Mouse (Mus musculus): Measurements from ENCODE around the gene Polr2l. TPM values are rescaled to one million over a fixed set of nuclear protein-coding genes. Genes with fewer than 3 reads are reported as not detected.

Polr2l gene
- polyA plus RNA-seq (2012; rRNA removed): 23.0 and 24.7 TPM in 2 replicates

GRCm38 (mm10) chr7:141475011-141475804 lies at the start of gene Polr2l, which contains the start of gene Tspan4:
Polr2l (minus strand) TSS chr7:141475132.
Tspan4 (plus strand) TSS chr7:141475240.

GRCm38 (mm10) chr7:141467230-141468030 lies 7.5 kb downstream of the Polr2l start, which contains the start of gene Cd151:
Cd151 (plus strand) TSS chr7:141467392.

DNA sequence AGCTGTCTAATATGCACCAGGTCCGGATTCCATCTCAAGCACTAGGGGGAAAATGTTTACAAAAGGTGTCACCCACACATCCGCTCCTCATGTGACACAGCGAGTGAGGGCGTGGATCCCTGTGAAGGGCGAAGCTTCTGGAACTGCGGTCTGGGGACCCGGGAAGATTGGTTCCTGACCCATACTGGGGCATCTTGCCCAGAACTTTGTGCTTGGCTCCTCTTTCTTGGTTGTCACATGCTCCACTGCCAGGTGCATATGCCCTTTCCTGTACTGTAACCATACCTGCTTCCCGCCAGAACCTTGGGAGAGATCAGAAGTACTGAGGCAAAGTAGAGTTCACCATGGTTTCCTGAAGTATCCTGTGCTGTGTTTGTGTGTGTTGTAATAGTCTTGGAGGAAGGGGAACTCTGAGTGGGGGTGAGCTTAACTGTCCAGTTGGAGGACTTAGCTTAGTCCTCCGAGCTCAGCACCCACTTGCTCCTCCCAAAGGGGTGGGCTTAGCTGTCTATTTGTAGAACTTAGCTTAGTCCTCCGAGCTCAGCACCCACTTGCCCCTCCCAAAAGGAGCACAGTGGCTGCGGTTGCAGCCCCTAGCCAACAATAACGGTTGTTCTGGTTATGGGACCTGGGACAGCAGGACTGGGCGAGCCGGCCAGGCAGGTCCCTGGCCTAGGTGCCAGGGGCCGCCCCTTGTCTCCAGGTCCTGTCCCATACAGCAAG lies 14.4 kb downstream of the Polr2l start, which contains the start of gene Cracr2b:
Gene Cracr2b (plus strand): TSS at position 704 of the 723 bp plus-strand sequence.

GRCm38 (mm10) chr7:141454967-141455551 lies 19.9 kb downstream of the Polr2l start, which contains the start of gene Pnpla2:
Pnpla2 (plus strand) TSS chr7:141455198.

DNA sequence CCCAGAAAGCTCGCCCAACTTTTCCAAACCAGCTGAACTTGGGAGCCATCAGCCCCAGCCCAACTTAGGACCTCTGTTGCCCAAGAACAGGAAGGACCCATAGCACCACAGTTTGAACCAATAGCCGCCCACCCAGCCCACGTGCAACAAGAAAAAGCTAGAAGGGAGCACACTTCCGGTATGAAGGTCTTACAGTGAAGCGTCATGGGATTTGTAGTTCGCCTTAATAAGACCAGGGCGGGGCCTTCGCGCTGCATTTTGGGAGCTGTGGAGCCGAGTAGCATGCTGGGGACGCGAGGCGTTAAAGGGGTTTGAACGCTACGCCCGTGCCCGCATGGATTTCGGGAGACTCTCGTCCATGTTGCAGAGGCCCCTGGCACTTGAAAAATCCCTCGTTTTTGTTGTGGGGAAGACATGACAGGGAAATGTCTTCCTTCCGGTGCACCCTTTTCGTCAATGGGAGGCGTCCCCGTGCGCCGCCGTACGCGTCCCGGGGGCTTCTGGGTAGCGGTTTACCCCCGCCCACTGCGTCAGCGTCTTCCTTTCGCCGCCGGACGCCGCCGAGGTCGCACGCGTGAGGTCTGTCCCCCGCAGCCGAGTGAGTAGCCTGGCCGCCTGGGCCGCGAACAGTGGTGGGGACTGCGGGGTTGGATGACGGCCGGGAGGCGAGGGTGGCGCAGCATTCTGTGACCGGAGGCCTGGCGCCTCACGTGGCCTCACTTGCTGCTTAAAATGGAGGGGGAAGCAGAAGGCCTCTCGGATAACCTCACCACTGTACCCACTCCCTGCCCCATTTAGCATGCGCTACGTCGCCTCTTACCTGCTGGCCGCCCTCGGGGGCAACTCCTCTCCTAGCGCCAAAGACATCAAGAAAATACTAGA lies 27.6 kb downstream of the Polr2l start, which contains the start of gene Rplp2:
Gene Rplp2 (plus strand): TSS at position 261 of the 882 bp plus-strand sequence.

GRCm38 (mm10) chr7:141443828-141444237 lies 31.1 kb downstream of the Polr2l start, which contains the start of gene Pidd1:
Pidd1 (minus strand) TSS chr7:141444025.

DNA sequence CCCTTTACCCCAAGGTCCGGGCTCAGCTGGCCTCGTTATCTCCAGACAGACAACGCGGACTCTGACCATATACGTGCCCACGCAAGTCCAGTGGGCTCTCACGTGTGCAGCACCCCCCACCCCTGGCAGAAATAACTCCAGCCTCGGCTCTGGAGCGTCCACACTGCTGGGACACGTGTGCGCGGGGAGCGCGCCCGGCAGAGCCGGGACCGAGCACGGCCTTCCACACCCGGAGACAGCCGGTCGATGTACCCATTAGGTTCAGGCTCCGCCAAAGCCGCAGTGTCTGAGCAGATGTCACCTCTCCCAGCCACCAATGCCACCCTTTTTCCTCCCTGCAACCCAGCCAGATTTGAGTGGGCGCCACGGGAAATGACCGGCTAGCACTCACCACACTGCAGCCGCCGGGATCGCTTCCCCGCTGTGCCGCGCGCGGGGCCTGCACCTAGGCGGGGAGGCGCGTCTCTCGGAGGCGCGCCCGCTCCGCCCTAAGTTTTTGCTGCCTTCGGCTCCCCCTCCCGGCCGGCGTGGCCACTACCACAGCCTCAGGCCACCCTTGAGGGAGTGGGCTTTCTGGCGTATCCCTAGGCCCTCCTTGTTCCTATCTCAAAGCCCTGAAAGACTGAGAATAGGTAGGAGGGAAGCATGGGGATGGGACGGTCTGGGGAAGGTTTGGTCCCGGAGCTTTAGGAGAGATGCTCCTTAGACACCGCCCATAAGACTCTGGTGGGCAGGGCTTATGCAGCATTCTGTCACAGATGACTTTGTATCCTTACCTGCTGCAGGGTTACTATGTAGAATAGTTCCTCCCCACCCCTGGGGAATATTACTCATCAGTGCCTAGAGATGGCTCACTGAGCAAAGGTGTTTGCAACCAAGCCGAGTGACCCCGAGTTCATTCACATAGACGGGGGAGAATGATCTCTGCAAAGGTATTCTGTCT lies 37.5 kb downstream of the Polr2l start, which contains the start of gene Slc25a22:
Gene Slc25a22 (minus strand): TSS at position 715 of the 943 bp plus-strand sequence.

GRCm38 (mm10) chr7:141429310-141429709 lies 45.6 kb downstream of the Polr2l start, which contains the start of gene Cend1:
Cend1 (minus strand) TSS chr7:141429491.

Other genes with a start within 250 kb of the Polr2l start
- 10.8 and 16.2 TPM in 2 replicates for gene Phrf1, start 246.3 kb downstream of the Polr2l start, polyA plus RNA-seq (2012; rRNA removed)
- 8.3 and 11.9 TPM in 2 replicates for gene Irf7, start 208.7 kb downstream of the Polr2l start, polyA plus RNA-seq (2012; rRNA removed)
- gene Cdhr5, start 198.3 kb downstream of the Polr2l start, polyA plus RNA-seq (2012; rRNA removed): 0.07 and 0.09 TPM in 2 replicates
- gene Sct, start 196.0 kb downstream of the Polr2l start, polyA plus RNA-seq (2012; rRNA removed): 0.23 and 0.67 TPM in 2 replicates
- gene Drd4, start 183.1 kb downstream of the Polr2l start, polyA plus RNA-seq (2012; rRNA removed): 0.01 TPM in 1 of 2 replicates, not detected in the other
- gene Deaf1, start 147.4 kb downstream of the Polr2l start, polyA plus RNA-seq (2012; rRNA removed): 7.0 and 8.4 TPM in 2 replicates
- 11.7 and 13.9 TPM in 2 replicates for gene Tmem80, start 147.4 kb downstream of the Polr2l start, polyA plus RNA-seq (2012; rRNA removed)
- 7.1 and 8.9 TPM in 2 replicates for gene Eps8l2, start 136.3 kb downstream of the Polr2l start, polyA plus RNA-seq (2012; rRNA removed)
- 238 and 279 TPM in 2 replicates for gene Taldo1, start 82.9 kb downstream of the Polr2l start, polyA plus RNA-seq (2012; rRNA removed)
- 12.6 and 15.1 TPM in 2 replicates for gene Gatd1, start 61.0 kb downstream of the Polr2l start, polyA plus RNA-seq (2012; rRNA removed)
- gene Cend1, start 45.6 kb downstream of the Polr2l start, polyA plus RNA-seq (2012; rRNA removed): 0.01 and 0.03 TPM in 2 replicates
- gene Slc25a22, start 37.2 kb downstream of the Polr2l start, polyA plus RNA-seq (2012; rRNA removed): 14.6 and 20.2 TPM in 2 replicates
- gene Pidd1, start 31.1 kb downstream of the Polr2l start, polyA plus RNA-seq (2012; rRNA removed): 13.8 and 16.0 TPM in 2 replicates
- 725 and 791 TPM in 2 replicates for gene Rplp2, start 27.8 kb downstream of the Polr2l start, polyA plus RNA-seq (2012; rRNA removed)
- 5.2 and 7.0 TPM in 2 replicates for gene Pnpla2, start 19.9 kb downstream of the Polr2l start, polyA plus RNA-seq (2012; rRNA removed)
- 1.7 and 2.2 TPM in 2 replicates for gene Cracr2b, start 14.0 kb downstream of the Polr2l start, polyA plus RNA-seq (2012; rRNA removed)
- gene Cd151, start 7.7 kb downstream of the Polr2l start, polyA plus RNA-seq (2012; rRNA removed): 17.5 and 19.0 TPM in 2 replicates
- gene Tspan4, start 108 bp upstream of the Polr2l start, polyA plus RNA-seq (2012; rRNA removed): 27.0 and 34.3 TPM in 2 replicates
- gene Chid1, start 64.7 kb upstream of the Polr2l start, polyA plus RNA-seq (2012; rRNA removed): 11.4 and 12.6 TPM in 2 replicates
- gene Ap2a2, start 87.0 kb upstream of the Polr2l start, polyA plus RNA-seq (2012; rRNA removed): 20.4 and 23.0 TPM in 2 replicates
- gene Muc6, start 180.2 kb upstream of the Polr2l start, polyA plus RNA-seq (2012; rRNA removed): 0.96 and 1.5 TPM in 2 replicates
- 0.10 and 0.16 TPM in 2 replicates for gene Muc2, start 215.2 kb upstream of the Polr2l start, polyA plus RNA-seq (2012; rRNA removed)